Mouse (Mus musculus): ENCODE data around the gene Mmp19. TPM values are rescaled to one million over a fixed set of nuclear protein-coding genes. Genes with fewer than 3 reads are reported as not detected.

The Mmp19 gene
- polyA plus RNA-seq, 1 experiment, result 1.8 TPM

DNA sequence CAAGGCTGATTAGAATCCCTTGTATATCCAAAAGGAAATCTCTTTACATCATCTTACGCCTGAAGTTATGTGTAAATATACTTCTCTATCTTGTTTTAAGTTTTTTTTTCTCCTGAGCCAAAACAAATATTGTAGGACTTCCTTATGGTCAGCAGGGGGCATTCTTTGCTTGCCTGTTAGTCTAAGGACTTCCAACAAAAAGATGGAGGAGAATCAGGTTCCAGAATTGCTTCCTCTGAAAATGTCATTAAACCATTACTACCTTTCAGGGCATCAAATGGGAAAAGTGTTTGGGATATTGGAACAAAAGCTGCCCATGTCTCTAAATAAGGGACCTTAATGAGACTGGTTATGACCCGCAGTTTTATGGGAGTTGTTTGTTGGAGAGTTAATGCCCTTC is 54.8 kb downstream of the Mmp19 start:
- peaks cover 31% of the 10 kb centered on the region for H3K36me3 ChIP-seq (ENCODE audit: control insufficient read depth, insufficient read depth, low read length)
- no peak for DNase-seq (ENCODE audit: low read depth in 1 of 2, low spot score in 2 of 2)
- no peaks in the 10 kb centered on the region for H3K27me3 ChIP-seq (ENCODE audit: control insufficient read depth, insufficient read depth, low read length)
- 94% methylated on average over 2 of the region's 2 CpGs for WGBS
- no peaks in the 10 kb centered on the region for H3K4me1 ChIP-seq (ENCODE audit: control insufficient read depth, insufficient read depth, insufficient read length)
- no peak overlapping the region; the same call in 1 of the 2 replicates for H3K4me3 ChIP-seq (ENCODE audit: extremely low read depth, insufficient read depth, insufficient read length)
- TF ChIP-seq CTCF (IDR thresholded peaks at IDR 0.05; ENCODE audit: extremely low read depth, insufficient read depth, insufficient read length, insufficient replicate concordance), result no peak
- TF ChIP-seq POLR2A (IDR thresholded peaks at IDR 0.05; ENCODE audit: low read depth, low read length), result no peak
- no peak overlapping the region for H3K27ac ChIP-seq (ENCODE audit: insufficient read depth, low read length)

GRCm38 (mm10) chr10:128846664-128847063 is 56.0 kb downstream of the Mmp19 start:
- no peak for DNase-seq (ENCODE audit: low read depth in 1 of 2, low spot score in 2 of 2)
- 92% methylated on average over 4 of the region's 4 CpGs for WGBS
- H3K27me3 ChIP-seq (ENCODE audit: control insufficient read depth, insufficient read depth, low read length), result no peaks in the 10 kb centered on the region
- H3K4me3 ChIP-seq (ENCODE audit: extremely low read depth, insufficient read depth, insufficient read length), result no peak overlapping the region
- no peaks in the 10 kb centered on the region for H3K4me1 ChIP-seq (ENCODE audit: control insufficient read depth, insufficient read depth, insufficient read length)
- TF ChIP-seq POLR2A (IDR thresholded peaks at IDR 0.05; ENCODE audit: low read depth, low read length) (no peak), CTCF (IDR thresholded peaks at IDR 0.05; ENCODE audit: extremely low read depth, insufficient read depth, insufficient read length, insufficient replicate concordance) (no peak)
- peaks cover 26% of the 10 kb centered on the region for H3K36me3 ChIP-seq (ENCODE audit: control insufficient read depth, insufficient read depth, low read length)
- no peak overlapping the region for H3K27ac ChIP-seq (ENCODE audit: insufficient read depth, low read length)

GRCm38 (mm10) chr10:128848426-128848825 is 57.7 kb downstream of the Mmp19 start:
- Histone ChIP-seq H3K4me3 (ENCODE audit: extremely low read depth, insufficient read depth, insufficient read length) (no peak overlapping the region), H3K27me3 (ENCODE audit: control insufficient read depth, insufficient read depth, low read length) (no peaks in the 10 kb centered on the region), H3K4me1 (ENCODE audit: control insufficient read depth, insufficient read depth, insufficient read length) (no peaks in the 10 kb centered on the region), H3K27ac (ENCODE audit: insufficient read depth, low read length) (no peak overlapping the region), H3K36me3 (ENCODE audit: control insufficient read depth, insufficient read depth, low read length) (peaks cover 21% of the 10 kb centered on the region)
- 91% methylated on average over 2 of the region's 2 CpGs for WGBS
- no peak for DNase-seq (ENCODE audit: low read depth in 1 of 2, low spot score in 2 of 2)
- TF ChIP-seq POLR2A (IDR thresholded peaks at IDR 0.05; ENCODE audit: low read depth, low read length) (no peak), CTCF (IDR thresholded peaks at IDR 0.05; ENCODE audit: extremely low read depth, insufficient read depth, insufficient read length, insufficient replicate concordance) (no peak)

- no peaks in the 10 kb centered on the region for H3K27me3 ChIP-seq (ENCODE audit: control insufficient read depth, insufficient read depth, low read length)
- no peak for TF ChIP-seq CTCF (IDR thresholded peaks at IDR 0.05; ENCODE audit: extremely low read depth, insufficient read depth, insufficient read length, insufficient replicate concordance)
- TF ChIP-seq POLR2A (IDR thresholded peaks at IDR 0.05; ENCODE audit: low read depth, low read length), result no peak
- H3K27ac ChIP-seq (ENCODE audit: insufficient read depth, low read length), result no peak overlapping the region
- DNase-seq (ENCODE audit: low read depth in 1 of 2, low spot score in 2 of 2), result no peak
- 71% methylated on average over 3 of the region's 3 CpGs for WGBS
- H3K4me1 ChIP-seq (ENCODE audit: control insufficient read depth, insufficient read depth, insufficient read length), result no peaks in the 10 kb centered on the region
- H3K36me3 ChIP-seq (ENCODE audit: control insufficient read depth, insufficient read depth, low read length), result peaks cover 20% of the 10 kb centered on the region
- no peak overlapping the region for H3K4me3 ChIP-seq (ENCODE audit: extremely low read depth, insufficient read depth, insufficient read length)
Measured at GRCm38 (mm10) chr10:128850339-128850738, 59.6 kb downstream of the Mmp19 start.

Other genes with a start within 250 kb of the Mmp19 start
- 17.4 and 19.9 TPM in 2 replicates for gene Zc3h10, start 243.1 kb upstream of the Mmp19 start, polyA plus RNA-seq (2012; rRNA removed)
- 2,135 and 2,270 TPM in 2 replicates for gene Rpl41, start 241.6 kb upstream of the Mmp19 start, polyA plus RNA-seq (2012; rRNA removed)
- 16.8 and 18.9 TPM in 2 replicates for gene Pa2g4, start 224.9 kb upstream of the Mmp19 start, polyA plus RNA-seq (2012; rRNA removed)
- gene Erbb3, start 201.3 kb upstream of the Mmp19 start, polyA plus RNA-seq (2012; rRNA removed), result 1.6 TPM in 2 replicates
- gene Rps26, start 164.2 kb upstream of the Mmp19 start, polyA plus RNA-seq (2012; rRNA removed), result 929 and 934 TPM in 2 replicates
- 1.1 and 1.7 TPM in 2 replicates for gene Ikzf4, start 144.9 kb upstream of the Mmp19 start, polyA plus RNA-seq (2012; rRNA removed)
- 6.5 and 6.9 TPM in 2 replicates for gene Suox, start 116.8 kb upstream of the Mmp19 start, polyA plus RNA-seq (2012; rRNA removed)
- 43.3 and 44.4 TPM in 2 replicates for gene Rab5b, start 94.6 kb upstream of the Mmp19 start, polyA plus RNA-seq (2012; rRNA removed)
- 0.66 and 9.3 TPM in 2 replicates for gene Pmel, start 86.7 kb upstream of the Mmp19 start, polyA plus RNA-seq (2012; rRNA removed)
- gene Cdk2, start 85.9 kb upstream of the Mmp19 start, polyA plus RNA-seq (2012; rRNA removed), result 19.5 and 19.8 TPM in 2 replicates
- 124 and 126 TPM in 2 replicates for gene Dgka, start 46.1 kb upstream of the Mmp19 start, polyA plus RNA-seq (2012; rRNA removed)
- 31.7 and 34.7 TPM in 2 replicates for gene Pym1, start 43.0 kb upstream of the Mmp19 start, polyA plus RNA-seq (2012; rRNA removed)
- 9.1 and 9.4 TPM in 2 replicates for gene Dnajc14, start 13.2 kb downstream of the Mmp19 start, polyA plus RNA-seq (2012; rRNA removed)
- 10.8 and 11.6 TPM in 2 replicates for gene Tmem198b, start 13.5 kb downstream of the Mmp19 start, polyA plus RNA-seq (2012; rRNA removed)
- 3.0 and 4.5 TPM in 2 replicates for gene Sarnp, start 26.4 kb downstream of the Mmp19 start, polyA plus RNA-seq (2012; rRNA removed)
- 25.5 and 28.9 TPM in 2 replicates for gene Ormdl2, start 30.7 kb downstream of the Mmp19 start, polyA plus RNA-seq (2012; rRNA removed)
- gene Gdf11, start 100.8 kb downstream of the Mmp19 start, polyA plus RNA-seq (2012; rRNA removed), result 5.8 and 6.0 TPM in 2 replicates
- 25.8 and 35.7 TPM in 2 replicates for gene Cd63, start 110.1 kb downstream of the Mmp19 start, polyA plus RNA-seq (2012; rRNA removed)
- gene Rdh5, start 132.0 kb downstream of the Mmp19 start, polyA plus RNA-seq (2012; rRNA removed), result 15.1 and 15.8 TPM in 2 replicates
- 113 and 138 TPM in 2 replicates for gene Bloc1s1, start 133.1 kb downstream of the Mmp19 start, polyA plus RNA-seq (2012; rRNA removed)
- gene Itga7, start 142.9 kb downstream of the Mmp19 start, polyA plus RNA-seq (2012; rRNA removed), result 5.8 and 6.5 TPM in 2 replicates
- gene Mettl7b, start 170.1 kb downstream of the Mmp19 start, polyA plus RNA-seq (2012; rRNA removed), result 0.07 TPM in 1 of 2 replicates, not detected in the other
- gene Olfr9, start 198.5 kb downstream of the Mmp19 start, polyA plus RNA-seq (2012; rRNA removed), result not detected in 2 replicates
- not detected in 2 replicates for gene Olfr763, start 219.9 kb downstream of the Mmp19 start, polyA plus RNA-seq (2012; rRNA removed)
- gene Olfr764-ps1, start 249.0 kb downstream of the Mmp19 start, polyA plus RNA-seq (2012; rRNA removed), result not detected in 2 replicates

All from spleen, adult 2 months (tissue).